Mouse (Mus musculus) 3134 (cell line): ENCODE data around the gene Dmac1.
"Not testable (repeated sequence)": the region's sequence is repeated elsewhere in the genome, so short reads cannot be mapped to it uniquely, and the experiment has no call there.

Experiments used
- DNase-seq: peaks from one replicate; pipeline ENCODE4 v3.0.0-alpha.2; 2011; ENCODE audit warnings: low spot score; ENCODE audit not compliant: insufficient read length; ENCODE audit errors: extremely low read depth

The Dmac1 gene

DNA sequence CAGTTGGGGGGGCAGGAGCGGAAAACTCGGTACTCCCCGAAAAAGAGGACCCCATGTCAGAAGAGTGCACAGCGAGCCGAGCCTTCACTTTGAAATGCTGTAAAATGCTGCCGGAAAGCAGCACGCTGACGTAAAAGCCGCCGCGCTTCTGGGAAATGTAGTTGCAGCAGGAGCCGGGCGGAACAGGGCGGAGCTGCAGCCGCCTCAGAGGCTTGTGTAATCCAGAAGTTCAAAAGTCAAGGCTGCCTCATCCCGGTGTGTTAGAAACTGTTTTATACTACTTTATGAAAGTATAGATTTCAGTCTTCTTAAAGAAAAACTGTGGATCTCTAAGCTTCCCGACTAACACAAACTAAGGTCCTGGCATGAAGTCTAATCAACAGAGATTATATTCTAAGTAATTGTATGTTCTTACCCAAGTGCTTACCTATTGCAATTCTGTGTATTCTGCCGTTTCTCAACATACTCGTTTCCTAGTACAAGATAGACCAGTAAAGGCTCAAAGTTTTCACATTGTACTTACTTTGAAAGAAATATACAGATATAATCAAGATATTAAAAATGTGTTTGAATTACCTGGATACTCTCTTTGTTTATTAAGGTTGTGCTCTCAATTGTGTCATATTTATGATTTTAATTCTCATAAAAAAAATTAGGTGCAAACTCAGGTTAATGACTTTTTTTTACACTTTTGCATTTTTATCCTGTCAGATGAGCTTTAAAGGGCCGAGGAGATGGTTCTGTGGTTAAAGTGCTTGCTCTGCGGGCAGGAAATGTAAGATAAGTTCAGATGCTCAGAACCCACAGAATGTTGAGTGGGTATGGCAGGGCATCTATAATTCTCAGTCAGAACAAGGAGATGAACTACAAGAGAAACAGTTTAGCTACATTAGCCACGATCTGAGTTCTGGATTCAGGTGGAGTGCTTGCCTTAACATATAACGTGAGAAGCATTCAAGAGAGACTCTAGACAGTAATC, at the start of gene Dmac1:
Dmac1 (minus strand) TSS at position 109 of the 979 bp plus-strand sequence.
- DNase-seq: peak; percentile 84

DNA sequence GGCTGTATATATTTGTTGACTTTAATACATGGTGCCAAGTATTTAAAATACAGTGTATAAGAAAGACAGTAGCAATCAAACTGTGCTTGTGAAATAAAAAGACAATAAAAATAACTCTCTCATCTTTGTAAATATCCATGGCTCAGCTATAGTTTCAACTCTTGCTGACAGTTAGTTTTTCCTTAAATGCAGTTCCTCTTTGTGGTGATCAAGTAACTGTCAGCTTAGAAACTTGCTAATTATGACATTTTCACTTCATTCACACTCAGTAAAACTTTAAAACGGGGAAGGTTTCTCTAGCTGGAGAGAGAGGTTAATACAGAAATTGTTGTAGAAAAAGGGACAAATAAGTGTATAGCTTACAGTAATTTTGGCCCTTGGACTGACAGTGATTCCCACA, 37.3 kb upstream of the Dmac1 start:
- no peak for DNase-seq

DNA sequence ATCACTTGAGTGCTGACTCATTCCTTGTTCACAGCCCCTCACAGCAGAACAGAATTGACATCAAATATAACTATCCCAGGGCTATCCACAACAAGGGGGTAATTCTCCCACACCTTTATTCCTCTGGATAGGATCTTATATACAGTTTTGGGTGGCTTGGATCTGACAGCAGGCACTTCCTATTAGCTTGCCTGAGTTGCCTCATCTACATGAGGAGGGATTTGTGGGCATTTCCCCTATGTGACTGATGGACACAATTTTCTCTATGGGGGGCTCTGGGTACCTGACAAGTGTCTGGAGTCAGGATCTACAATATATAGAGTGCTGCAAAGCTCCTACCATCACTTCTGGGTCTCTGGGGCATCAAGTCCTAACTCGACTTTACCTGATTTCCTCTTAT, 36.9 kb upstream of the Dmac1 start:
- no peak for DNase-seq

DNA sequence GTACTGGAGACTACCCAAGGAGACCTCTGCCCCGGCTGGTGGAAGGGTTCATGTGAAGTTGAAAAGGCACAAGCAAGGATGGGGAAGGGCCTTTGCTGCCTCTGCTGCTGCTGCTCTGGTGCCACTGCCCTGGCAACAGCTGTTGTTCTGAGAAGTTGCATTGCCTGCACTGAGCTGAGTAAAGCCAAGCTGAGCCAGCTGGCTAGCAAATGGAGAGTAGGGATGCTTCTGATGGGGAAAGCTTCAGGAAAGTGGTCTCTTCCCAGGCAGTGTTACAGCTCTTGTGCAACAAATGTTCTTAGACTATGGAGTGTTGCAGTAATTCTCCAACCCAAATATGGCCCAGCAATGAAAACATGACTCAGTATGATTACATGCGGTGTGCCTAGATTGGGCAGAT, 33.8 kb upstream of the Dmac1 start:
- DNase-seq: no peak

DNA sequence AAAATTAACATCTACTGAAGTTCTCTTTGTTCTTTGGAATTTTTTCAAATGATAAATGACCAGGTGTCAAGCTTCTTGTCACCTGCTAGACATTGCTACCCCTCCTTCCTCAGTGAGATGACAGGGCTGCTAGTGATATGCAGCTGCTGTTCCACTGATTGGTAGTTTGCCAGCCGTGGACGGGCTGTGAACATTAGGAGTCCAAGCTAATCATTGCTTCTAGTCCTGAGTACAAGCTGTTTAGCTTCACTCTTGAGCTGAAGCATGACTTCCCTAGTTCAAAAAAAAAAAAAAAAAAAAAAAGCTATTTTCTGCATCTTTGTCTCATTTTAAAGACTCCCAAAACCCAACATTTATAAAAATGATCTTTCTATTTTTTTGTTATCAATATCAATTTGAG, 33.2 kb upstream of the Dmac1 start:
- DNase-seq: no peak

DNA sequence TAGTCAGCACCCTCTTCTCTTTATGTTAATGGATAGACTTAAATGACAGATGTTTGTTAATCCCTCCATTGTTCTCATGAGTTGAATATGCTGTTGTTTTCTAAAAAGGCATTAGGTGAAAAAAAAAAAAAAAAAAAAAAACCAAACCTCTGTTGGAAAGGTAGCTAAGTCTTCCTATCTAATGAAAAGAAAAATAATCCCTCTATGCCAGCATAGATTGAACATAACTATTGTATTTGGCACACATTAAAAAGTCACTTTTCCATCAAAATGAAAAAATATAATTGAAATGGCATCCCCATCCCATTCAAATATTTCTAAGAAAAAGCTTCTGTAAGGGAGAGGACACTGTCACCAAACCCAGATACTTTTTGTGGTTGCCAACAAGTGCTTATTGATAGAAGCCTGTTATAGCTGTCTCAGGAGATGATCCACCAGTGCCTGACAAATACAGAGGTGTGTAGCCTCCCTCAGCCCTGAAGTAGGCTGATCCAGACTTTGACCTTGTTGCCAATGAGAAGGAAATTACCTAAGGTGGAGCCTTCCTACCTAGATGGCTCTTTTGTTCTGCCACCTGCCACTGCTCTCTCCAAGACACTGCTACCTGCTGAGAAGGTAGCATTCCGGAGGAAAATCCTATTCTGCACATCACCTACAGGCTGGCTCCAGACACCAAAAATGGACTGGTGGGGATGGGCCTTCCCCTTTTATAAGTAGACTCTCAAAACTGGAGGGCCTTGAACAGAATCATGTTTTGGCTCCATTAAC, 22.3 kb upstream of the Dmac1 start:
- DNase-seq: no peak

DNA sequence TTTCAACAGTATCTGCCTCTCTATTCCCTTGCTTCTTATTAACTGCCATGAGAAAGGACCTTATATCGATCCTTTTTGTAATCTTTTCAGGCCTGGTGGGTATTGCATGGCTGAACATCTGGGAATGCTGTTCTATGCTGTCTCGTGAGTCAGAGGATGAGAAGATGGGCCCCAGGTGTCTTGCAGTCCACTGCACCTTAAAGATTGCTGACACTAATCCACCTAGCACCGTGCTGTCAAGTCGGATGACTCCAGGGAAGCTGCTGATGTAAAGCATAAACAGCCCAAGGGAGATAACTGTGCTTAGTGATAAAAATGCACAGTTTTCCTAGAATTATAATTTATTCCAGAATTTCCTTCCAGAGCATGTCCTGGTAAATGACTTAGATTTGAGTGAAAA, 14.2 kb upstream of the Dmac1 start:
- no peak for DNase-seq

DNA sequence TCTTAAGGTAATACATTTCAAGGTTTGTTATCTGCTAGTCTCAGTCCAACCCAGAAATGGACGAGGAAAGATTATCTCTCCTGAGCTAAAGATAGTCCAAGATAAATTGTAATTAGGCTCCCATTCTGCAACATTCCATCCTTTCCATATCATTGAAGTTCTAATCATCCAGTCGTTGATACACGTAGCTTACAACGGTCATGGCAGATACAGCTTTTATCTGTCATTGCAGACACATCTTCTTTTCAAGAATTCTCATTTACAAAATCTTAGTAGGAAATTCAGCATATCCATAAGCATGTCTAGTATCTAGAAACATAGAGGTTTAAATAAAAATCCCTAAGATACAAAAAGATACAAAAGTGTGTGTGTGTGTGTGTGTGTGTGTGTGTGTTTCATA, 13.0 kb upstream of the Dmac1 start:
- DNase-seq: no peak

DNA sequence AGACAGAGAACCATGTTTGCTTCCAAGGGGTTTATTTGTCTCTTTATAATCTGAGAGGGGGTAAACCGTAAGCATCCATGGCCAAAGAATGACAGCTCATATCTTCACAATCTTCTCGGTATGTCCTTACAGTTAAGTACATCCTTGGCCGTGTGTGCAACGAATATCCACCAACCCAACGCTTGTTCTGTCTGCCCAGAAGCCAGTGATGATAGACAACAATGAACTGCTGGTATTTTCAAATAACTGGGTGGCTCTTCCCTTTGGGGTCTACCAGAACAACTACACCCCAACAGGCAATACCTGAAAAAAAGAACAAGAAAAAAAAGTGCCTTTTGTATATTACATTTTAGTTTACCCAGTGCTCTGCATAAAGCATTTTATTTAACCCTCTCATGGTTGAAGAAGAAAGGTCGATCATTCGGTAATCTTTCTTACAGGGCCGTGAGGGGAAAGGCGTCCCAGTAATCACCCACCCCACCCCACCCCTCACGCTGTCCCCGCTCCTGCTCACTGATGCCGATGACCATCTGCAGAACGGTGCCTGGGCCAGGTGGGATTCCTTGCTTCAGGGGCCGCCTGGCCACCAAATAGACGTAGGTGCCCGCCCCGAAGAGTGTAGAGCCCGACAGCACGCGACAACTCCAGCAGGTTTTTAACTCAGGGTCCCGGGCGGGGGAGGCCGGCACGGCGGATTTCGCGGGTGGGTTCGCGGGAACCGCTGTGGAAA, 473 bp downstream of the Dmac1 start:
- DNase-seq: no peak

DNA sequence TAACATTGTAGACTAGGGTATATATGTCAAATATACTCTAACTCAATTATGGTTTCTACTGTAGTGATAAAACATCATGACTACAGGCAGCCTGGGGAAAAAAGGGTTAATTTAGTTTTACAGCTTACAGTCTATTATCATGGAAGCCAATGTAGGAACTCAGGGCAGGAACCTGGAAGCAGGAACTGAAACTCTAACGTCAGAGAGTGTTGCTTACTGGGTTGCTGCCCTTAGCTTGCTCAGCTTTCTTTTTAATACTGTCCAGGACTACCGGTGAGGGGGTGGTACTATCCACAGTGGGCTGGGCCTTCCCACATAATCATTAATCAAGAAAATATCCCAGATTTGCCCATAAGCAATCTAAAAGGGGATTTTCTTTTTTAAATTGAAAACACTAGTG, 2.4 kb downstream of the Dmac1 start:
- no peak for DNase-seq

DNA sequence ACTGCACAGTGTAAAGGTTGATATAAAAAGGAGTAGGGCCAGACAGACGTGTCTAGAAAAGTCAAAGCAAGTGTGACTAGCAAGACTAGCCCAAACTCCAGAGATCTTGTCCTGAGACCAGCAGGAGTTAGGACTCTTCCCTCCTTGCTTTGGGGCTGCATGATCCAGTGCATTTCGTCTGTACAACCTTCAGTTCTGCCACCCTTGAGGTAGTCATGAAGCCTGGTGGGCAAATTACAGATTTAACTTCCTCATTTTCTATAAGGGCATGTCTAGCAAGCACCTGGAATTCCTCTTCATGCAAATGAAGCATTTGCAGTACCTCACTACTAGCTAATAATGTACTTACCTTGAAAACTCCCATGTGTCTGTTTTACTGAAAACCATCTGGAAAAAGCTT, 10.2 kb downstream of the Dmac1 start:
- DNase-seq: no peak

DNA sequence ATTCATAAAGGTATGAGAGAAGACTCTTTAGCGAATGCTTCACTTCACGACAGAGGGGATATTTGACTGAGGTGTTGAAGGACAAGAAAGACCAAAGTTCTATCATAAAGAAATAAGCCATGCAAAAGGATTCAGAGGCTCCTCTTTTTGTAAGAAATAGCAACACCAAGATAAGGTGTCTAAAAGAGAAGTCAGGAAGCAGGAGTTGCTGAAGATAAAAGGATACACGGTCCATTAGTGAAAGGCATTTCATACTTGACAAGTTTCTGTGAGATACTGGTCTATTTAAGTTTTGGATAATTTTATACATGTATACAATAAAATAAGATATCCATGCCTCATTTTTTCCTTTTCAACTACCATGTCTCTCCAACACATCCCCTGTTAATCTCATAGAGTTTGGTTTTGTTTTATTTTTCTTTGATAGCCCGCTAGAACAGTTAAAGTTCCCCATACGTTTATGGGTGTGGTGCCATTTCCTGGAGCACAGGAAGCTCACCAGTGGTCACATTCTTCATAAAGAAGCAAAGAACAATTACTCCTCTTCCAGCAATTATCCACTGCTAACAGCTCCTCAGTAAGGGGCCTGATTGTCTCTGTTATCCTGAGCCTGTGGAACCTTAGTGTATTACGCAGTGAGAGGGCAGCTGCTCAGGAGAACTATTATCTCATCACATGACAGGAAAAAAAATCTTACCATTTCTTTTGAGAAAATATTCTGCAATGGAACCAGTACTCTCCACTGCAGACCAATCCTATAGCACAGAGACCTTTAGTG, 11.1 kb downstream of the Dmac1 start:
- no peak for DNase-seq

DNA sequence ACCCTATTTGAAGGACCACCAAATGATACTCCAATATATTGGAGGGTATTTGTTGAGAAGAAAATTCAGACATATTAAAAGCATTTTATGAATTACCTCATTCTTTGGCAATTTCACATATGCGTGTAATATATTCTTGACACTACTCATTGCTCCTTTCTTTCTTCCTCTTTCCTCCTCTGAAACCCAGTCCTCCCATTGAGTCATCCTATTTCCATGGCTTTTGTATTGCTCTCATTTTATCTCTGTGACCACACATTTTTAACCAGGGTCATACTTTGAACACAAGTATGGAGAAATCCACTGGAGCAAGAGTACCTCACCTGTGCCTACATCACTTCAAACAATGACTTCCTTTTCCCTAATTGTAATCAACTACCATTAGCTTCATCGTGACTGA, 13.9 kb downstream of the Dmac1 start:
- no peak for DNase-seq

DNA sequence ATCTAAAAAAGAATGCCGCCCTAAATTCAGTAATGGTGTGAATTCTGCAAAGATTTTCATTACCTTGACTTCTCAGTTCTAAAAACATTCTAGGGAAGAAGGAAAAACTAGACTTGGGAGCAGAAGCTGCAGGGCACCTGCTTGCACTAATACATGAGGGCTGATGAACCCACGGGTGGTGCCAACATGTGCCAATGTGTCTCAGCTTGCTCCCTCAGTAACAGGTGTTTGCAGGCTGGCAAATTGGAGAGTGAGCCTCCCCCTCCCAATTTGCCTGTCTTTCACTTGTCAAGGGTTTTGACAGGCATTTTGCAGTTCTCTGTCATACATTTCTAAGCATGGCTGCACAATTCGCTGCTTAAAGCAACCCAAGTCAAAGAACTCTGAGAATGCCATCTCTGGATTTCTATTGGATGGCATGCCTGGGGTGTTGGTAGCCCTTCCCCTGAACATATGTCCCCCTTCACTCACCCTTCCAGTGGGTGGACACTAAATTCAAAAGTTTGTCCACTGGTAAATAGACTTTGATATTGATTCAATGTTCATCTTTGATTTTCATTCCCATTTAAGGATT, 14.5 kb downstream of the Dmac1 start:
- DNase-seq: no peak

DNA sequence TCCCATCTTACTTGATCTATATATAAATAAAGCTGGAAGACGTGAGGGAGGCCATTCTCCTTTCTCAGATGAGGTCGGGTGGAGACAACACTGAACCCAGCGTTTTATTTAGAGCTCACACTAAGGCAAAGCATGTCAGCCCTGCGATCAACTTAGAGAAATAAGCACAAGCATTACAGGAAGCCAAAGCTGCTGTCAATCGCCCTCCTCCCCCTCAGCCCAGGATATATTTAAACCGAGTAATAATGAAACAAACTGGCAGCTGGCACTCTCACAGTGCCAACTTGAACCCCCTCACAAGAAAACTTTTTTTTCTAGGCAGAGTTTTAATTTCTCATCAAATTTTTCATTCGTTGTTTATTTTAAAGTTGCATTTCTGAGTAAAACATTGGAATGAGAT, 15.7 kb downstream of the Dmac1 start:
- DNase-seq: no peak

DNA sequence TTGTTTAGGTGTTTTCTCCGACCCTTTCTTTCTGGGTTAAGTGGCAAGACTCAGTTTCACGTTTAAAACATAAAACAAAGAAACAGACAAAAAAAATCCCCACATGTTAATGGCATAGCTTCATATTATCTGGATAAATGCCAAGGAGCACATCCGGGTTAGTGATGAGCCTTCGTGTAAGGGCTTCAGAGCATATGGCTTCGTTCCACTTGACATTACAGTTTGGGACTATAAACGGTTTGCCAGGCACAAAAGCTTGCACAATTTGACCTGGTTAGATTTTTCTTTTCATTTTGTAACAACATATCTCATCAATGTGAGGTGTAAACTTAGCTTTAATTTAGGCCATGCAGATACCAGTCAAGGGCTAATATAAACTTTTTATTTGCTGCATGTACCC, 17.9 kb downstream of the Dmac1 start:
- no peak for DNase-seq

DNA sequence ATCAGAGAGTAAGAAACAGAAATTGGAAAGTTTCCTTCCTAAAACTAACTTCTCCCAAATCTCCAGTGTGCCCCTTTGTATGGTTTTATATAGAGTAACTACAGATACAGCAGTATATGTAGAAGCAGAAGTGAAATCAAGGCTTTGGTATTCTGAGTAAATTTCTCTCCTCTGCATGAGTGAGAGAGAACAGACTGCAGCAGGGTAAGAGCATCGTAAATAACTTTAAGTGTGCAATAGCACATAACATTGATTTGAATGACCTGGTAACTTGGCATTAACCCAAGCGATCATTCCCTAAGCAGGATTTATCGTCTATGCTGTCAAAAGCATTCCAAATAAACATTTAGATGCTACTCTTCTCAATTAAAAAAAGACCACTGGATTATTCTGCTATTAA, 18.7 kb downstream of the Dmac1 start:
- no peak for DNase-seq

DNA sequence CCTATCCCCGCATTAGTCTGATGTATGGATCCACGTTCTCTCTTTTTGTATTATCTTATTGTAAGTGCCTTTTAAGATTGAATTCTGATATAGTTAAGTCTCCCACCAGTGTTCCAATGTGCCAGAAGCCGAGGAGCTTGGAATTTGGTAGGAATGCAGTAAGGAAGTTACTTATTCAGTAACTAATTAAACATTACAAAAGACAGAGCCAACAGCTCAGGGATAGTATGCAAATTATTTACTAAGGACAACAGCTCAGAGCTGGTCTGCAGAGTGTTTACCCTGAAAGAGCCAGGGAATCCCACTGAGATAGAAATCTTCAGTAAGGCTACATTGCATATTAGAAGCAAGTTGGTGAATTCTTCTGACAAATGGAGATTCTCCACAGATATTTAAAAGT, 43.5 kb downstream of the Dmac1 start:
- not testable (repeated sequence) for DNase-seq
